Mouse (Mus musculus): ENCODE results near the gene Sectm1b.
"Not testable (repeated sequence)": the region's sequence is repeated elsewhere in the genome, so short reads cannot be mapped to it uniquely, and the experiment has no call there.

- not testable (repeated sequence) for TF ChIP-seq EP300, CTCF (IDR thresholded peaks at IDR 0.05; ENCODE audit: low read depth)
Measured at GRCm38 (mm10) chr11:121069662-121070061, 6.3 kb upstream of the Sectm1b start.

Measured in liver, embryonic 14.5 days (tissue).